Mouse (Mus musculus) intestine, postnatal 0 days (tissue): Measurements from ENCODE around the gene Tmem262. TPM values are rescaled to one million over a fixed set of nuclear protein-coding genes. Genes with fewer than 3 reads are reported as not detected.

Experiments
- ATAC-seq: fragments of 200-750 bp; cut with Nextera tagmentation; 2 replicates; pipeline ENCODE4 v1.8.0; 2017; ENCODE audit warnings: mild to moderate bottlenecking, moderate TSS enrichment, moderate library complexity
- H3K27ac ChIP-seq: fragments of 300-500 bp; sonication (generic); 2 replicates; pipeline ENCODE4 v1.5.1; 2014; ENCODE audit warnings: mild to moderate bottlenecking, low read depth, low read length, moderate library complexity
- H3K27me3 ChIP-seq: fragments of 300-500 bp; sonication (generic); replicated peaks from 2 replicates; pipeline ENCODE4 v1.6.1; 2014; ENCODE audit warnings: low read length, mixed read lengths; ENCODE audit not compliant: control insufficient read depth, insufficient read depth
- H3K36me3 ChIP-seq: fragments of 300-500 bp; sonication (generic); 2 replicates; pipeline ENCODE4 v1.6.1; 2014; ENCODE audit warnings: mild to moderate bottlenecking, moderate library complexity; ENCODE audit not compliant: control insufficient read depth, insufficient read depth
- H3K4me1 ChIP-seq: fragments of 300-500 bp; sonication (generic); replicated peaks from 2 replicates; pipeline ENCODE4 v1.6.1; 2014; ENCODE audit warnings: antibody characterized with exemption, low read length, mixed read lengths; ENCODE audit not compliant: control insufficient read depth, insufficient read depth
- H3K4me2 ChIP-seq: fragments of 300-500 bp; sonication (generic); replicated peaks from 2 replicates; pipeline ENCODE4 v1.6.1; 2014; ENCODE audit warnings: low read depth, mild to moderate bottlenecking, moderate library complexity
- H3K4me3 ChIP-seq: fragments of 300-500 bp; sonication (generic); 2 replicates; pipeline ENCODE4 v1.5.1; 2014; ENCODE audit warnings: low read depth, low read length
- H3K9ac ChIP-seq: fragments of 300-500 bp; sonication (generic); 2 replicates; pipeline ENCODE4 v1.6.1; 2014; ENCODE audit warnings: mild to moderate bottlenecking, low read depth, low read length
- H3K9me3 ChIP-seq: fragments of 300-500 bp; sonication (generic); 2 replicates; pipeline ENCODE4 v1.6.1; 2016; ENCODE audit warnings: mixed run types; ENCODE audit not compliant: control insufficient read depth
- CTCF ChIP-seq: sonication (generic); IDR thresholded peaks from 2 replicates; pipeline ENCODE4 v1.5.1; 2016; ENCODE audit warnings: low read depth, mild to moderate bottlenecking, control low read depth, antibody characterized with exemption, moderate library complexity
- WGBS: fragments of 180-500 bp; shearing (Covaris S2); extraction: QIAGEN DNeasy Blood & Tissue Kit; methylation state at CpG from one replicate; pipeline ENCODE4 v1.1.7; 2014; 5-methylcytosine and 5-hydroxymethylcytosine counted together
- polyA plus RNA-seq: library from polyadenylated mRNA; unstranded; fragments of >200 nt; fragmentation: Nextera tagmentation; extraction: Ambion mirVana; gene quantifications from 2 replicates; pipeline ENCODE4 v1.2.1, GENCODE M21; 2015

Tmem262 gene
- polyA plus RNA-seq, 1 experiment from 2014 or later: not detected

GRCm38 (mm10) chr19:6058513-6058912, 21.3 kb upstream of the Tmem262 start:
- no peak for TF ChIP-seq CTCF
- H3K27ac ChIP-seq: peak overlapping the region; percentile 51

GRCm38 (mm10) chr19:6058966-6059365, 20.9 kb upstream of the Tmem262 start:
- H3K9ac ChIP-seq: peak overlapping the region; percentile 63
- TF ChIP-seq CTCF: no peak
- H3K4me3 ChIP-seq: peak overlapping the region; percentile 62
- 35% methylated on average over 5 of the region's 5 CpGs for WGBS
- peak overlapping the region; percentile 73 for H3K4me2 ChIP-seq
- no peaks in the 10 kb centered on the region for H3K27me3 ChIP-seq
- no peak for ATAC-seq
- H3K36me3 ChIP-seq: peaks cover 19% of the 10 kb centered on the region
- no peaks in the 10 kb centered on the region for H3K9me3 ChIP-seq
- H3K27ac ChIP-seq: peak overlapping the region; percentile 51
- H3K4me1 ChIP-seq: peaks cover 12% of the 10 kb centered on the region; the same call in 1 of the 2 replicates

More at GRCm38 (mm10) chr19:6058513-6058912, 21.3 kb upstream of the Tmem262 start:
- H3K36me3 ChIP-seq: peaks cover 23% of the 10 kb centered on the region
- no peak for ATAC-seq
- peaks cover 12% of the 10 kb centered on the region; the same call in 1 of the 2 replicates for H3K4me1 ChIP-seq
- H3K9ac ChIP-seq: peak overlapping the region; percentile 63
- H3K4me2 ChIP-seq: peak overlapping the region; percentile 73
- peak overlapping the region; percentile 62 for H3K4me3 ChIP-seq
- no peaks in the 10 kb centered on the region for H3K9me3 ChIP-seq
- H3K27me3 ChIP-seq: no peaks in the 10 kb centered on the region
- WGBS: 17% methylated on average over 5 of the region's 5 CpGs

- WGBS: under 1% methylated on average over 58 of the region's 58 CpGs
Observed at GRCm38 (mm10) chr19:6061021-6061533, 18.8 kb upstream of the Tmem262 start, which contains the start of gene Znhit2. TSS of gene Znhit2 (plus strand) at chr19:6061192.

DNA sequence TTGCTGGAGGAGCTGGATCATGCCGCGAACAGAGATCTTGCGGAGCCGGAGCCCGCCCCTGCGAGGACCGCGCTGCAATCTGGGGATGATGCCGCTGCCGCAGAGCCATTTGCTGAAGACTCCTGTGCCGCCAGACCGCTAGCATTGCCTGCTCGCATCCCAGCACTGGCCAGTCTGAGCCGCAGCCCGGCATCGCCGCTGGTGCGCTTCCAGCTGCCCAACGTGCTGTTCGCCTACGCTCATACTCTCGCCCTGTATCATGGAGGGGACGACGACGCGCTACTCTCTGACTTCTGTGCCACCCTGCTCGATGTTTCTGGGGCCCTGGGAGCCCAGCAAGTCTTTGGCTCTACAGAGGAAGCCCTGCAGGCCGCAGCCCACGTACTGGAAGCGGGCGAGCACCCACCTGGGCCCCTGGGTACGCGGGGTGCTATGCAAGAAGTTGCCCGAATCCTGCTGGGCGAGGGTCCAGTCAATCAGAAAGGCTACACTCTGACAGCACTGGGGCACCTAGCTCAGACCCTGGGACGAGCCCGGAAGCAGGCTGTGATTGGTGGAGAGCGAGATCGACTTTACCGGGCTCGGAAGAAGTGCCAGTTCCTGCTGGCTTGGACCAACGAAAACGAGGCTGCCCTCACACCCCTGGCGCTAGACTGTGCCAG, 18.1 kb upstream of the Tmem262 start:
- peak overlapping the region; percentile 95 for H3K9ac ChIP-seq
- H3K27ac ChIP-seq: peak overlapping the region; percentile 94
- no peak for TF ChIP-seq CTCF
- H3K27me3 ChIP-seq: no peaks in the 10 kb centered on the region
- H3K9me3 ChIP-seq: no peaks in the 10 kb centered on the region
- peak overlapping the region; percentile 96 for H3K4me2 ChIP-seq
- peak overlapping the region; percentile 79 for H3K4me3 ChIP-seq
- H3K36me3 ChIP-seq: 0 out of 2 replicates have a peak, but pooled peaks cover 3% of the 10 kb centered on the region
- peaks cover 9% of the 10 kb centered on the region; the same call in 1 of the 2 replicates for H3K4me1 ChIP-seq
- under 1% methylated on average over 44 of the region's 44 CpGs for WGBS
- no peak for ATAC-seq

More at GRCm38 (mm10) chr19:6061021-6061533, 18.8 kb upstream of the Tmem262 start, which contains the start of gene Znhit2:
- peak within 1 kb of the TSS; percentile 95 for H3K9ac ChIP-seq
- no peaks in the 10 kb centered on the region for H3K27me3 ChIP-seq
- ATAC-seq: peak; percentile 66
- peak within 1 kb of the TSS; percentile 96 for H3K4me2 ChIP-seq
- peak within 1 kb of the TSS; percentile 94 for H3K27ac ChIP-seq
- 0 out of 2 replicates have a peak, but pooled peaks cover 3% of the 10 kb centered on the region for H3K36me3 ChIP-seq
- peak within 1 kb of the TSS; percentile 79 for H3K4me3 ChIP-seq
- TF ChIP-seq CTCF: peak; percentile 36
- H3K4me1 ChIP-seq: peaks cover 12% of the 10 kb centered on the region; the same call in 1 of the 2 replicates
- H3K9me3 ChIP-seq: no peaks in the 10 kb centered on the region

DNA sequence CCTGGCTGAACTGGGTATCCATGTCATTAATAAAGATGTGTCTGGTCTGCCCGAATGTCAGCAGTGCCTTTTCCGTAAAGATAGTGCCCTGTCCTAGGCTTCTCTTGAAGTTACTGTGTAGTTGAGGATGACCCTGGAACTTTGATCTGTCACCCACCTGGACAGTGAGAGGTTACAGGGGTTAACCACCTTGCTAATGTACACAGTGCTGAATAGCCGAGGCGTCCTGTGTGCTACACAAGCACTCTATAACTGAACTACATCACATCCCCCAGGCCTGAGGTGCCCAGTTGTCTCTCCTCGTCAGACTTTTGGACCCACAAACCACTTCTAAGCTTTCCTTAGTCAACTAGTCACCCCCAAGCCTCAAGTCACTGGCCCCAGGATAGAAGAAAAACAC, 17.4 kb upstream of the Tmem262 start:
- H3K9ac ChIP-seq: peak overlapping the region; percentile 95
- H3K9me3 ChIP-seq: no peaks in the 10 kb centered on the region
- H3K36me3 ChIP-seq: 0 out of 2 replicates have a peak, but pooled peaks cover 3% of the 10 kb centered on the region
- H3K4me3 ChIP-seq: peak overlapping the region; percentile 79
- TF ChIP-seq CTCF: no peak
- peak overlapping the region; percentile 96 for H3K4me2 ChIP-seq
- no peak for ATAC-seq
- H3K4me1 ChIP-seq: 0 out of 2 replicates have a peak, but pooled peaks cover 8% of the 10 kb centered on the region
- peak overlapping the region; percentile 94; the same call in 1 of the 2 replicates for H3K27ac ChIP-seq
- H3K27me3 ChIP-seq: no peaks in the 10 kb centered on the region
- 30% methylated on average over 5 of the region's 5 CpGs for WGBS

GRCm38 (mm10) chr19:6063081-6063480, 16.8 kb upstream of the Tmem262 start:
- ATAC-seq: no peak
- WGBS: 92% methylated on average over 6 of the region's 6 CpGs
- H3K4me2 ChIP-seq: 0 out of 2 replicates have a peak overlapping the region, but pooled peaks have one; percentile 96

More at GRCm38 (mm10) chr19:6063081-6063480, 16.8 kb upstream of the Tmem262 start:
- Histone ChIP-seq H3K4me1 (0 out of 2 replicates have a peak, but pooled peaks cover 8% of the 10 kb centered on the region), H3K36me3 (0 out of 2 replicates have a peak, but pooled peaks cover 3% of the 10 kb centered on the region), H3K9me3 (no peaks in the 10 kb centered on the region), H3K27me3 (no peaks in the 10 kb centered on the region), H3K4me3 (no peak overlapping the region), H3K27ac (no peak overlapping the region), H3K9ac (no peak overlapping the region)
- no peak for TF ChIP-seq CTCF
